Mouse (Mus musculus) bone marrow macrophage, adult 2 months (primary cell): Measurements from ENCODE around the gene Tbxa2r. TPM values are rescaled to one million over a fixed set of nuclear protein-coding genes. Genes with fewer than 3 reads are reported as not detected.

ENCODE experiments used
- H3K27ac ChIP-seq: 2 replicates; pipeline ENCODE4 v1.5.1; 2012; ENCODE audit warnings: low read depth, low read length; ENCODE audit not compliant: insufficient read depth
- H3K4me1 ChIP-seq: 2 replicates; pipeline ENCODE4 v1.6.1; 2012; ENCODE audit warnings: low read length; ENCODE audit not compliant: control insufficient read depth, insufficient read depth
- H3K4me3 ChIP-seq: 2 replicates; pipeline ENCODE4 v1.5.1; 2012; ENCODE audit warnings: mild to moderate bottlenecking, low read length, moderate library complexity; ENCODE audit not compliant: insufficient read depth
- CTCF ChIP-seq: IDR thresholded peaks from 2 replicates; pipeline ENCODE4 v1.5.1; 2012; ENCODE audit warnings: low read depth, mild to moderate bottlenecking, low read length, moderate library complexity
- POLR2A ChIP-seq: IDR thresholded peaks from 2 replicates; pipeline ENCODE4 v1.6.1; 2012; ENCODE audit warnings: mild to moderate bottlenecking, low read depth, low read length, borderline replicate concordance
- polyA plus RNA-seq: library from polyadenylated mRNA; stranded (reverse); fragments of >200 nt; gene quantifications from 2 replicates; pipeline ENCODE4 v1.2.4, GENCODE M21; 2012; ENCODE audit not compliant: missing spikeins, insufficient read depth, insufficient read length

Tbxa2r gene
- polyA plus RNA-seq, 1 experiment, result not detected

DNA sequence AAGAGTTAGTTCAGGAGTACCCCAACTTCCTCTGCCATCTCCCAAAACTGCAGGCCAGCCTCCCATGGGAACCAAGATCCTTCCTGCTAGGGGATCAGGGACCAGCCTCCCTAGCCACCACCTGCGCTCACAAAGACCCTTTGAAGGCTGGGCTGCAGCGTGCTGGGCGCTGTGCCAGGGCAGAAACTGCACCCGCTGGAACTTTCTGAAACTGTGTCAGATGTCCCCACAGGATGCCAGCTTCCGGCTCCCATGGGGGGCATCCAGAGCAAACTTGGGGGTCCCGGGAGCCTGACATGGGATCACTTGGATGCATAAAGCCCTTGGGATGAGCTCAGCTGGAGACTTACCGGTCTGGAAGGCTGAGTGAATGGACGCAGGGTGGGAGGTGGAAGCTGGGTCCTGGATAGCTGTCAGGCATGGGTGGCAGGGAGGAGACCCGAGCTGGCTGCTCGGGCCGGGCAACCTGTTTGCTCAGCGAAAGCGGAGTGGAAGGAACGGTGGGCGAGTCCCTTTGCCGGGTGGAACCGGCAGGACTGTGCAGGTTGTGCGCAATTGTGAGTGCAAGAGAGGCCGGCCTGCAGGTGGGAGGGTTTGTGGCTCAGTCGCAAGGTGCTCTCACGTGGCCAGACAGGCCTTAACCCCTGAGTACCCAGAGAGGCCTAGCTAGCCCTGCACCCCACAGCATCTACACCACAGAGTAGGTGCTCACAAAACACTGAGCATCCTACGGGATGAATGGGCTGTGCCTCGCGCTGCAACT lies 37.7 kb upstream of the Tbxa2r start:
- TF ChIP-seq POLR2A (no peak), CTCF (no peak)
- Histone ChIP-seq H3K4me3 (no peak overlapping the region), H3K4me1 (peaks cover 24% of the 10 kb centered on the region), H3K27ac (peak overlapping the region; percentile 48; the same call in 1 of the 2 replicates)

GRCm38 (mm10) chr10:81291511-81292104 lies 36.9 kb upstream of the Tbxa2r start, which contains the start of gene Tjp3:
Tjp3 (minus strand) TSS chr10:81291581.
- Histone ChIP-seq H3K4me3 (no peak within 1 kb of the TSS), H3K27ac (peak within 1 kb of the TSS; percentile 48), H3K4me1 (peaks cover 31% of the 10 kb centered on the region)
- no peak for TF ChIP-seq POLR2A
- TF ChIP-seq CTCF, result no peak

GRCm38 (mm10) chr10:81292554-81293333 lies 35.8 kb upstream of the Tbxa2r start, which contains the start of gene Pip5k1c:
Pip5k1c (plus strand) TSS chr10:81292963.
- 0 out of 2 replicates have a peak, but pooled peaks have one; percentile 11 for TF ChIP-seq POLR2A
- TF ChIP-seq CTCF, result peak; percentile 91
- Histone ChIP-seq H3K27ac (peak within 1 kb of the TSS; percentile 69), H3K4me1 (peaks cover 40% of the 10 kb centered on the region), H3K4me3 (peak within 1 kb of the TSS; percentile 94)

GRCm38 (mm10) chr10:81293334-81294030 lies 35.0 kb upstream of the Tbxa2r start:
- TF ChIP-seq CTCF, result no peak
- TF ChIP-seq POLR2A, result no peak
- Histone ChIP-seq H3K4me1 (peaks cover 45% of the 10 kb centered on the region), H3K27ac (peak overlapping the region; percentile 69), H3K4me3 (peak overlapping the region; percentile 94)

- Histone ChIP-seq H3K27ac (no peak overlapping the region), H3K4me1 (peaks cover 55% of the 10 kb centered on the region), H3K4me3 (peak overlapping the region; percentile 94)
- TF ChIP-seq CTCF, result no peak
- TF ChIP-seq POLR2A, result no peak
Measured at GRCm38 (mm10) chr10:81294442-81294841, 34.1 kb upstream of the Tbxa2r start.

- Histone ChIP-seq H3K27ac (no peak overlapping the region), H3K4me1 (peaks cover 62% of the 10 kb centered on the region), H3K4me3 (peak overlapping the region; percentile 94; the same call in 1 of the 2 replicates)
- TF ChIP-seq CTCF, result no peak
- TF ChIP-seq POLR2A, result no peak
Measured at GRCm38 (mm10) chr10:81295185-81295584, 33.3 kb upstream of the Tbxa2r start.

- H3K27ac ChIP-seq, result peak overlapping the region; percentile 94
- H3K4me3 ChIP-seq, result peak overlapping the region; percentile 44
- H3K4me1 ChIP-seq, result peaks cover 67% of the 10 kb centered on the region
- TF ChIP-seq CTCF (no peak), POLR2A (no peak)
Measured at GRCm38 (mm10) chr10:81297246-81297645, 31.3 kb upstream of the Tbxa2r start.

DNA sequence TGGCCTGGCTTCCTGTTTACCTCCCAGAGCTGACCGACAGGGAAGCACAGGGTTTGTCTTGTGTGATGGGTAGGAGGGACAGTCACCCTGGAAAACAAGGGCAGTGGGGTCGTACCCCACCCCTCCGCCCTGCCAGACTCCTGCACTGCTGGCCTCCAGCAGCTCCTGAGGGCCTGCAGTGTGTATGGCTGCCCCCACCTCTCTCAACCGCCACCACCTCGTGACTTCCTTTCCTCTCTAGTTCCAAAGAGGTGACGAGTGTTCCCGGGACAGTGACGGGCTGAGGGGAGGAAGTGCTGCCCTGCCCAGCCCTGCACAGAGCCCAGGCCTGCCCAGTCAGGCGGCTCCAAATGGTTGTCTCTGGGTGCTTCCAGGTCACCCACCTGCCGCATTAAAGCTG lies 30.7 kb upstream of the Tbxa2r start:
- H3K4me3 ChIP-seq, result peak overlapping the region; percentile 44
- 0 out of 2 replicates have a peak, but pooled peaks have one; percentile 28 for TF ChIP-seq POLR2A
- TF ChIP-seq CTCF, result no peak
- peaks cover 72% of the 10 kb centered on the region for H3K4me1 ChIP-seq
- H3K27ac ChIP-seq, result peak overlapping the region; percentile 94
